Mouse (Mus musculus) heart, adult 8-10 months (tissue): ENCODE data around the gene Il19. TPM values are rescaled to one million over a fixed set of nuclear protein-coding genes. Genes with fewer than 3 reads are reported as not detected.

ENCODE experiments used
- total RNA-seq, 4 experiments: library from RNA; stranded (reverse); gene quantifications; 2 replicates each; pipeline ENCODE4 v1.2.4; 2022

The Il19 gene
- total RNA-seq, 4 experiments from 2014 or later, result not detected

Other genes with a start within 250 kb of the Il19 start
- gene Gm29427, start 224.3 kb downstream of the Il19 start, total RNA-seq, result not detected
- 1 to 10 TPM; 3.1 to 4.5 (median 4.0) TPM for gene Yod1, start 222.8 kb downstream of the Il19 start, total RNA-seq
- gene Pfkfb2, start 210.9 kb downstream of the Il19 start, total RNA-seq, result 100 to 1,000 TPM in 1 of 4 experiments, 10 to 100 TPM in 3; 79.2 to 109 (median 83.8) TPM
- under 1 TPM; 0.30 to 0.69 (median 0.36) TPM for gene AA986860, start 208.1 kb downstream of the Il19 start, total RNA-seq
- gene Fcamr, start 139.2 kb downstream of the Il19 start, total RNA-seq, result under 1 TPM; 0.14 to 0.38 (median 0.22) TPM
- under 1 TPM in 1 of 4 experiments, not detected in 3; 0.23 TPM for gene Pigr, start 113.4 kb downstream of the Il19 start, total RNA-seq
- 1 to 10 TPM in 1 of 4 experiments, under 1 TPM in 3; 0.47 to 1.1 (median 0.62) TPM for gene Fcmr, start 74.4 kb downstream of the Il19 start, total RNA-seq
- not detected for gene Il24, start 52.7 kb downstream of the Il19 start, total RNA-seq
- not detected for gene Il20, start 28.7 kb downstream of the Il19 start, total RNA-seq
- not detected for gene Il10, start 79.7 kb upstream of the Il19 start, total RNA-seq
- 100 to 1,000 TPM; 303 to 326 (median 315) TPM for gene Mapkapk2, start 157.7 kb upstream of the Il19 start, total RNA-seq
- gene Dyrk3, start 198.2 kb upstream of the Il19 start, total RNA-seq, result under 1 TPM; 0.25 to 0.71 (median 0.53) TPM
- 10 to 100 TPM; 34.1 to 41.0 (median 37.0) TPM for gene Eif2d, start 213.1 kb upstream of the Il19 start, total RNA-seq